Mouse (Mus musculus) mesoderm, embryonic 11.5 days (tissue): ENCODE data around the gene Tprkb.
"Not testable (repeated sequence)": the region's sequence is repeated elsewhere in the genome, so short reads cannot be mapped to it uniquely, and the experiment has no call there.

Source experiments
- DNase-seq: peaks from one replicate; pipeline ENCODE4 v3.0.0-alpha.2; 2012; ENCODE audit warnings: low read depth, low spot score

Gene Tprkb

GRCm38 (mm10) chr6:85972699-85973098 lies 61.0 kb downstream of the Tprkb start:
- no peak for DNase-seq

- no peak for DNase-seq
Observed at GRCm38 (mm10) chr6:85973336-85973735, 61.7 kb downstream of the Tprkb start.

- no peak for DNase-seq
Observed at GRCm38 (mm10) chr6:85974941-85975617, 63.4 kb downstream of the Tprkb start.

- no peak for DNase-seq
Observed at GRCm38 (mm10) chr6:85975761-85976160, 64.1 kb downstream of the Tprkb start.

GRCm38 (mm10) chr6:85976242-85976641 lies 64.6 kb downstream of the Tprkb start:
- no peak for DNase-seq

GRCm38 (mm10) chr6:85978736-85979135 lies 67.1 kb downstream of the Tprkb start:
- DNase-seq = not testable (repeated sequence)
